Mouse (Mus musculus) megakaryocyte, embryonic 14.5 days (primary cell): ENCODE results near the gene Capn1.

Experiments
- FLI1 ChIP-seq: IDR thresholded peaks from 2 replicates; pipeline ENCODE4 v1.6.1; 2012; ENCODE audit warnings: low read length, inconsistent platforms, mixed read lengths
- GATA1 ChIP-seq: IDR thresholded peaks from 3 replicates; pipeline ENCODE4 v1.6.1; 2012; ENCODE audit warnings: mixed read lengths, low read length, inconsistent platforms, borderline replicate concordance

DNA sequence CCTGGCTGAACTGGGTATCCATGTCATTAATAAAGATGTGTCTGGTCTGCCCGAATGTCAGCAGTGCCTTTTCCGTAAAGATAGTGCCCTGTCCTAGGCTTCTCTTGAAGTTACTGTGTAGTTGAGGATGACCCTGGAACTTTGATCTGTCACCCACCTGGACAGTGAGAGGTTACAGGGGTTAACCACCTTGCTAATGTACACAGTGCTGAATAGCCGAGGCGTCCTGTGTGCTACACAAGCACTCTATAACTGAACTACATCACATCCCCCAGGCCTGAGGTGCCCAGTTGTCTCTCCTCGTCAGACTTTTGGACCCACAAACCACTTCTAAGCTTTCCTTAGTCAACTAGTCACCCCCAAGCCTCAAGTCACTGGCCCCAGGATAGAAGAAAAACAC, 46.7 kb upstream of the Capn1 start:
- TF ChIP-seq GATA1 = no peak
- no peak for TF ChIP-seq FLI1
